Comparison of ENCODE assay signal across 11 mouse cellular contexts in the genomic region with DNA sequence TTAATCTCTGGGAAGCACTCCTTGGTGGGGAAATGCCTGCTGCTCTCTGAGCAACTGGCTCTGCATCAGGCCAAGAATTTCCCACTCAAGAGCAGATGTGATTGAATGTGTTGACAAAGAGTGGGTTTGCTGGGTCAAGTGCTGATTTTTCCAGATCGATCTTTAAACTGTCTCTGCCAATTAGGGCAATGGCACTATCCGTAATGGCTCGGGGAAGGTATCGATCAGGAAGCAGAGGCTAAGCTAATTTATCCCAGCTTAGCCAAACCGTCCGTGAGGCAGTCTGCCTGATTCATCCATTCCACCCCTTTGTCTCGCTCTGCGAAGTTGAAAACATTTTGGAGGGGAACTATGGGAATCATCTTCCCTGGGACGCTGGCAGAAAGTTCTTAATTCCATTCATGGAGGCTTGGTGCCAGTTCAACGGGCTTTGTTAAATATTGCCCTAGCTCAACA.
DNase-seq lines count a peak whose midpoint lies in the region; ATAC-seq and TF ChIP-seq lines count a peak whose summit lies in the region.
"Had no signal": no experiment of that assay in that cellular context is flagged by ENCODE, and none has a peak within 500 bp of the region (broad histone marks: within the 10 kb centered on the region; RNA-seq: fewer than 3 reads in every experiment).

No protein-coding gene starts in this region.

- no peak overlapping the region for H3K27ac ChIP-seq in lung, embryonic 14.5 days (ENCODE audit: low read depth)
- no peak overlapping the region for H3K27ac ChIP-seq in forebrain, embryonic 12.5 days
- peak overlapping the region; percentile 20; the same call in 1 of the 2 replicates for H3K27ac ChIP-seq in hindbrain, embryonic 14.5 days
- H3K27ac ChIP-seq in neural tube, embryonic 15.5 days (replicated peaks) = no peak overlapping the region

- no peak for TF ChIP-seq CTCF in lung, embryonic 14.5 days (IDR thresholded peaks at IDR 0.05; ENCODE audit: low read depth)

- no peak for DNase-seq in lung, embryonic 14.5 days
- no peak for DNase-seq in lung, postnatal 36 days
- DNase-seq in hindbrain, embryonic 14.5 days (ENCODE audit: low spot score) = no peak
- no peak for DNase-seq in cerebellum, postnatal 25 days
- DNase-seq in right cerebral cortex, adult 18-20 months = no peak
- DNase-seq in cerebellum, adult 11-12 months = no peak
- DNase-seq: cerebellum, adult 2 months; kidney, adult 8-10 months; liver had no signal

- ATAC-seq in lung, embryonic 14.5 days (ENCODE audit: insufficient read depth) = no peak
- 0 out of 2 replicates have a peak, but pooled peaks have one; percentile 20 for ATAC-seq in forebrain, embryonic 12.5 days (ENCODE audit: low FRiP score)
- ATAC-seq in hindbrain, embryonic 14.5 days (ENCODE audit: low FRiP score) = no peak
- ATAC-seq in neural tube, embryonic 15.5 days (ENCODE audit: low FRiP score) = no peak

- H3K4me2 ChIP-seq in lung, embryonic 14.5 days = peak overlapping the region; percentile 16; the same call in 1 of the 2 replicates
- H3K4me2 ChIP-seq in forebrain, embryonic 12.5 days = peak overlapping the region; percentile 39
- peak overlapping the region; percentile 25 for H3K4me2 ChIP-seq in hindbrain, embryonic 14.5 days (replicated peaks)
- peak overlapping the region; percentile 34 for H3K4me2 ChIP-seq in neural tube, embryonic 15.5 days

- no peaks in the 10 kb centered on the region for H3K36me3 ChIP-seq in lung, embryonic 14.5 days (ENCODE audit: insufficient read depth)
- no peaks in the 10 kb centered on the region for H3K36me3 ChIP-seq in forebrain, embryonic 12.5 days (replicated peaks)
- H3K36me3 ChIP-seq in hindbrain, embryonic 14.5 days (replicated peaks; ENCODE audit: control insufficient read depth, insufficient read depth) = no peaks in the 10 kb centered on the region
- no peaks in the 10 kb centered on the region for H3K36me3 ChIP-seq in neural tube, embryonic 15.5 days

- H3K9me3 ChIP-seq in lung, embryonic 14.5 days (ENCODE audit: low read depth, low read length) = no peaks in the 10 kb centered on the region
- no peaks in the 10 kb centered on the region for H3K9me3 ChIP-seq in forebrain, embryonic 12.5 days
- H3K9me3 ChIP-seq in hindbrain, embryonic 14.5 days (ENCODE audit: control insufficient read depth, low read length) = no peaks in the 10 kb centered on the region
- H3K9me3 ChIP-seq in neural tube, embryonic 15.5 days (replicated peaks) = no peaks in the 10 kb centered on the region

- WGBS in lung, embryonic 14.5 days = 46% methylated on average over 10 of the region's 10 CpGs
- WGBS in forebrain, embryonic 12.5 days = 11% methylated on average over 10 of the region's 10 CpGs
- WGBS in hindbrain, embryonic 14.5 days = 43% methylated on average over 10 of the region's 10 CpGs
- 44% methylated on average over 10 of the region's 10 CpGs for WGBS in neural tube, embryonic 15.5 days

- peaks cover 4% of the 10 kb centered on the region; the same call in 1 of the 2 replicates for H3K4me1 ChIP-seq in lung, embryonic 14.5 days (ENCODE audit: insufficient read depth)
- peaks cover 18% of the 10 kb centered on the region for H3K4me1 ChIP-seq in forebrain, embryonic 12.5 days
- peaks cover 8% of the 10 kb centered on the region; the same call in 1 of the 2 replicates for H3K4me1 ChIP-seq in hindbrain, embryonic 14.5 days (replicated peaks; ENCODE audit: control insufficient read depth, insufficient read depth, low read length)
- peaks cover 21% of the 10 kb centered on the region; the same call in 1 of the 2 replicates for H3K4me1 ChIP-seq in neural tube, embryonic 15.5 days

- no peak overlapping the region for H3K4me3 ChIP-seq in lung, embryonic 14.5 days (ENCODE audit: low read depth, low read length)
- H3K4me3 ChIP-seq in forebrain, embryonic 12.5 days (replicated peaks) = no peak overlapping the region
- no peak overlapping the region for H3K4me3 ChIP-seq in hindbrain, embryonic 14.5 days (replicated peaks; ENCODE audit: low read length)
- H3K4me3 ChIP-seq in neural tube, embryonic 15.5 days (replicated peaks) = no peak overlapping the region

- no peak overlapping the region for H3K9ac ChIP-seq in lung, embryonic 14.5 days
- no peak overlapping the region for H3K9ac ChIP-seq in forebrain, embryonic 12.5 days
- H3K9ac ChIP-seq in hindbrain, embryonic 14.5 days = 0 out of 2 replicates have a peak overlapping the region, but pooled peaks have one; percentile 9
- H3K9ac ChIP-seq in neural tube, embryonic 15.5 days (replicated peaks) = no peak overlapping the region

- no peaks in the 10 kb centered on the region for H3K27me3 ChIP-seq in lung, embryonic 14.5 days (ENCODE audit: insufficient read depth, low read length)
- no peaks in the 10 kb centered on the region for H3K27me3 ChIP-seq in forebrain, embryonic 12.5 days
- no peaks in the 10 kb centered on the region for H3K27me3 ChIP-seq in hindbrain, embryonic 14.5 days (ENCODE audit: control insufficient read depth, insufficient read depth, low read length)
- H3K27me3 ChIP-seq in neural tube, embryonic 15.5 days (replicated peaks) = no peaks in the 10 kb centered on the region
